Mouse (Mus musculus) cerebellum, adult 2 months (tissue): ENCODE data around the gene Ctnnbl1. TPM values are rescaled to one million over a fixed set of nuclear protein-coding genes. Genes with fewer than 3 reads are reported as not detected.

Source experiments
- DNase-seq, 2 experiments: peaks; one replicate each; pipeline ENCODE4 v3.0.0; 2021
- H3K27ac ChIP-seq: fragments of 200-500 bp; 2 replicates; pipeline ENCODE4 v1.5.1; 2012; ENCODE audit warnings: low read length, control low read depth, inconsistent platforms; ENCODE audit not compliant: insufficient read depth
- H3K27me3 ChIP-seq: fragments of 200-500 bp; 2 replicates; pipeline ENCODE4 v1.6.1; 2012; ENCODE audit warnings: inconsistent platforms, mild to moderate bottlenecking, low read length, moderate library complexity; ENCODE audit not compliant: control insufficient read depth, insufficient read depth
- H3K4me1 ChIP-seq: fragments of 200-500 bp; 2 replicates; pipeline ENCODE4 v1.6.1; 2011; ENCODE audit warnings: low read length; ENCODE audit not compliant: control insufficient read depth, insufficient read depth
- H3K4me3 ChIP-seq: fragments of 200-500 bp; replicated peaks from 2 replicates; pipeline ENCODE3; 2011; ENCODE audit warnings: mild to moderate bottlenecking, low read depth, low read length, control low read depth; ENCODE audit not compliant: insufficient read depth
- CTCF ChIP-seq: fragments of 200-500 bp; IDR thresholded peaks from 2 replicates; pipeline ENCODE4 v1.5.1; 2011; ENCODE audit warnings: low read depth, mild to moderate bottlenecking, control low read depth, low read length, moderate library complexity, borderline replicate concordance; ENCODE audit not compliant: insufficient read depth
- POLR2A ChIP-seq: fragments of 200-500 bp; IDR thresholded peaks from 2 replicates; pipeline ENCODE4 v1.6.1; 2011; ENCODE audit warnings: low read length, control low read depth, borderline replicate concordance; ENCODE audit not compliant: insufficient read depth
- WGBS: fragments of 180-500 bp; shearing (Covaris S2); methylation state at CpG from one replicate; pipeline ENCODE4 v1.1.7; 2018; 5-methylcytosine and 5-hydroxymethylcytosine counted together
- polyA plus RNA-seq: library from polyadenylated mRNA; depleted of rRNA; stranded (reverse); fragments of >200 nt; gene quantifications from 2 replicates; pipeline ENCODE4 v1.2.3, GENCODE M21; 2012

Gene Ctnnbl1
- polyA plus RNA-seq, 1 experiment = 30.0 TPM

- H3K4me1 ChIP-seq = no peaks in the 10 kb centered on the region
- no peak for TF ChIP-seq POLR2A
- no peak overlapping the region for H3K4me3 ChIP-seq
- H3K27ac ChIP-seq = no peak overlapping the region
- 82% methylated on average over 3 of the region's 3 CpGs for WGBS
- DNase-seq = no peak
- H3K27me3 ChIP-seq = no peaks in the 10 kb centered on the region
Measured at GRCm38 (mm10) chr2:157770761-157771160, 33.6 kb downstream of the Ctnnbl1 start.

GRCm38 (mm10) chr2:157773661-157774060 is 36.5 kb downstream of the Ctnnbl1 start:
- Histone ChIP-seq H3K4me1 (no peaks in the 10 kb centered on the region), H3K27ac (no peak overlapping the region), H3K27me3 (no peaks in the 10 kb centered on the region), H3K4me3 (no peak overlapping the region)
- 100% methylated on average over 1 of the region's 1 CpGs for WGBS
- no peak for TF ChIP-seq POLR2A
- no peak for TF ChIP-seq CTCF
- DNase-seq = no peak

GRCm38 (mm10) chr2:157775957-157776356 is 38.8 kb downstream of the Ctnnbl1 start:
- no peak for DNase-seq
- no peak overlapping the region for H3K4me3 ChIP-seq
- TF ChIP-seq POLR2A (no peak), CTCF (no peak)
- H3K4me1 ChIP-seq = no peaks in the 10 kb centered on the region
- WGBS = 87% methylated on average over 2 of the region's 2 CpGs
- no peaks in the 10 kb centered on the region for H3K27me3 ChIP-seq
- no peak overlapping the region for H3K27ac ChIP-seq

GRCm38 (mm10) chr2:157780956-157781355 is 43.8 kb downstream of the Ctnnbl1 start:
- DNase-seq = no peak
- Histone ChIP-seq H3K27me3 (no peaks in the 10 kb centered on the region; the same call in 1 of the 2 replicates), H3K27ac (no peak overlapping the region), H3K4me3 (no peak overlapping the region), H3K4me1 (no peaks in the 10 kb centered on the region)
- WGBS = 73% methylated on average over 3 of the region's 3 CpGs
- TF ChIP-seq POLR2A (no peak), CTCF (no peak)

- no peaks in the 10 kb centered on the region; the same call in 1 of the 2 replicates for H3K27me3 ChIP-seq
- no peak overlapping the region for H3K27ac ChIP-seq
- H3K4me3 ChIP-seq = no peak overlapping the region
- TF ChIP-seq CTCF = no peak
- no peak for TF ChIP-seq POLR2A
- 77% methylated on average over 16 of the region's 16 CpGs for WGBS
- no peak for DNase-seq
- no peaks in the 10 kb centered on the region for H3K4me1 ChIP-seq
Measured at GRCm38 (mm10) chr2:157783152-157783551, 46.0 kb downstream of the Ctnnbl1 start.

GRCm38 (mm10) chr2:157784238-157784637 is 47.0 kb downstream of the Ctnnbl1 start:
- peaks cover 6% of the 10 kb centered on the region for H3K4me1 ChIP-seq
- H3K27me3 ChIP-seq = no peaks in the 10 kb centered on the region; the same call in 1 of the 2 replicates
- H3K27ac ChIP-seq = no peak overlapping the region
- 94% methylated on average over 6 of the region's 6 CpGs for WGBS
- TF ChIP-seq POLR2A = no peak
- DNase-seq = no peak
- no peak overlapping the region for H3K4me3 ChIP-seq

- WGBS = 90% methylated on average over 2 of the region's 2 CpGs
- no peaks in the 10 kb centered on the region; the same call in 1 of the 2 replicates for H3K27me3 ChIP-seq
- H3K4me1 ChIP-seq = peaks cover 10% of the 10 kb centered on the region
- no peak overlapping the region for H3K4me3 ChIP-seq
- H3K27ac ChIP-seq = no peak overlapping the region
- no peak for DNase-seq
- TF ChIP-seq CTCF = no peak
- TF ChIP-seq POLR2A = no peak
Measured at GRCm38 (mm10) chr2:157784647-157785046, 47.4 kb downstream of the Ctnnbl1 start.

- H3K4me3 ChIP-seq = no peak overlapping the region
- DNase-seq = peak in 1 of 2 experiments; percentile 47
- H3K27ac ChIP-seq = no peak overlapping the region
- TF ChIP-seq CTCF (no peak), POLR2A (no peak)
- no peaks in the 10 kb centered on the region for H3K27me3 ChIP-seq
- WGBS = 57% methylated on average over 7 of the region's 7 CpGs
- peaks cover 20% of the 10 kb centered on the region for H3K4me1 ChIP-seq
Measured at GRCm38 (mm10) chr2:157789226-157789625, 52.0 kb downstream of the Ctnnbl1 start.
